Mouse (Mus musculus) forebrain, postnatal 0 days (tissue): Measurements from ENCODE around the gene Sp100. TPM values are rescaled to one million over a fixed set of nuclear protein-coding genes. Genes with fewer than 3 reads are reported as not detected.

Experiments
- ATAC-seq: fragments of 200-750 bp; cut with Nextera tagmentation; 2 replicates; pipeline ENCODE4 v1.8.0; 2017; ENCODE audit warnings: mild to moderate bottlenecking, moderate library complexity
- DNase-seq: peaks from one replicate; pipeline ENCODE4 v3.0.0-alpha.2; 2015
- H3K27ac ChIP-seq: fragments of 300-500 bp; sonication (generic); 2 replicates; pipeline ENCODE4 v1.5.1; 2014; ENCODE audit warnings: low read depth, mild to moderate bottlenecking, antibody characterized with exemption, low read length, moderate library complexity, mixed read lengths
- H3K27me3 ChIP-seq: fragments of 300-500 bp; sonication (generic); 2 replicates; pipeline ENCODE4 v1.6.1; 2014; ENCODE audit warnings: mild to moderate bottlenecking, low read length, mixed read lengths; ENCODE audit not compliant: insufficient read depth
- H3K36me3 ChIP-seq: fragments of 300-500 bp; sonication (generic); 2 replicates; pipeline ENCODE4 v1.6.1; 2014; ENCODE audit warnings: mild to moderate bottlenecking, moderate library complexity; ENCODE audit not compliant: insufficient read depth
- H3K4me1 ChIP-seq: fragments of 300-500 bp; sonication (generic); 2 replicates; pipeline ENCODE4 v1.6.1; 2014; ENCODE audit warnings: antibody characterized with exemption; ENCODE audit not compliant: insufficient read depth
- H3K4me2 ChIP-seq: fragments of 300-500 bp; sonication (generic); 2 replicates; pipeline ENCODE4 v1.6.1; 2014; ENCODE audit warnings: low read depth, mild to moderate bottlenecking, moderate library complexity
- H3K4me3 ChIP-seq: fragments of 300-500 bp; sonication (generic); 2 replicates; pipeline ENCODE4 v1.5.1; 2014; ENCODE audit warnings: low read depth, low read length, mixed read lengths
- H3K9ac ChIP-seq: fragments of 300-500 bp; sonication (generic); 2 replicates; pipeline ENCODE4 v1.6.1; 2014; ENCODE audit warnings: mild to moderate bottlenecking
- H3K9me3 ChIP-seq: fragments of 300-500 bp; sonication (generic); 2 replicates; pipeline ENCODE4 v1.6.1; 2016; ENCODE audit warnings: low read length
- CTCF ChIP-seq: sonication (generic); IDR thresholded peaks from 2 replicates; pipeline ENCODE4 v1.5.1; 2016; ENCODE audit warnings: antibody characterized with exemption, control low read depth, low read depth
- WGBS: fragments of 180-500 bp; shearing (Covaris S2); extraction: QIAGEN DNeasy Blood & Tissue Kit; methylation state at CpG from one replicate; pipeline ENCODE4 v1.1.7; 2014; 5-methylcytosine and 5-hydroxymethylcytosine counted together
- polyA plus RNA-seq: library from polyadenylated mRNA; unstranded; fragments of >200 nt; fragmentation: Nextera tagmentation; extraction: Ambion mirVana; gene quantifications from 2 replicates; pipeline ENCODE4 v1.2.1, GENCODE M21; 2015
- total RNA-seq: library from RNA; depleted of rRNA; stranded (reverse); fragments of >200 nt; gene quantifications from 2 replicates; pipeline ENCODE4 v1.2.3, GENCODE M21; 2014

The Sp100 gene
- total and polyA plus RNA-seq, 2 experiments from 2014 or later = 0.95 to 1.1 TPM

DNA sequence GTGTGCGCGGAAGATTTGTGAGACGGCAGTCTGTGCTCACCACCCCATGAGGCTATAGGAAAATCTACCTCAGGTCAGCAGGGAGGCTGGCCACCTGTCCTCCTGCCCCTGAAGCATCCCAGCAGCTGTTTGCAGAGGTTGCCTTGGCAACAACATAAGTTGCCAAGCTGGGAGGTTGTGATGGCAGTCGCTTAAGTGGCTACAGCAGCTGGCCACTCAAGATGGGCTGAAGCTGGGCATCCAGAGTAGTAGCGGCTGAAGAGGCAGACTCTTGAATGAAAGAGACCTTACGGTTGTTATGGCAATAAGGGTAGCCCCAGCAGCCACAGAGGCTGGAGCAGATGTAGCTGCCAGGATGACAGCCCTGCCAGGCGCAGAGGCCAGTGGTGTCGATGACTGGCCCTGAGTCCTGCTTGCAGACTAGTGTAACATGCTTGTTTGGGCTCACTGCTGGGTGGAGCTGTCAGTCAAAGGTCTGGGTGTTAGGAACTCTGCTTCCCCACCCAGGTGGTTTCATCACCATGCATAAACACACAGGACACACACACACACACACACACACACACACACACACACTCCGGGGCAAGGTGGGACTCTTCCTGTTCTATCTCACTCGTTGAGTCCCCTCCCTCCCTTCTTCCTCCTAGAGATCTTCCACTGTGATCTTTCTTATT, 70.6 kb downstream of the Sp100 start:
- H3K4me3 ChIP-seq = no peak overlapping the region
- WGBS = 62% methylated on average over 10 of the region's 10 CpGs
- no peaks in the 10 kb centered on the region for H3K27me3 ChIP-seq
- no peaks in the 10 kb centered on the region for H3K36me3 ChIP-seq
- H3K4me1 ChIP-seq = no peaks in the 10 kb centered on the region
- H3K9me3 ChIP-seq = no peaks in the 10 kb centered on the region
- ATAC-seq = peak; percentile 84
- TF ChIP-seq CTCF = no peak
- H3K9ac ChIP-seq = no peak overlapping the region
- peak; percentile 34 for DNase-seq
- H3K27ac ChIP-seq = no peak overlapping the region
- H3K4me2 ChIP-seq = no peak overlapping the region

DNA sequence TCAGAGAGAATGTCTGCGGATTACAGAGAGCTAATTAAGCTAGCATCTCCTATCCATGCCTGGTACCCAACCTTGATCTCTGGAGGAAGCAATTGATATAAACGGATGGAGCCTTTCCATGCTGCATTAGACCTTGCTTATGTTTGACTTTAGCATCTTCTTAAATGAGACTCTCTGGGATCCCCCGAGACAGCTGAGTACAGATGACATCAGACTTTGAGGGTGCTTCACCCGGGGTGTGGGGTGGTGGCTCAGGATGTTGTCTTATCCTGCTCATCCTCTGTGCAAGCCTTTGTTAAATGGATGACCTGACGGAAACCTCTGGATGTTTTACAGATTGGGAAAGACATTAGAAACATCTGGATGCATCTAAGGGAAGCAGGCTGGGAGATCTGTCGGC, 80.7 kb downstream of the Sp100 start:
- no peaks in the 10 kb centered on the region for H3K9me3 ChIP-seq
- H3K9ac ChIP-seq = no peak overlapping the region
- H3K4me2 ChIP-seq = no peak overlapping the region
- ATAC-seq = no peak
- H3K27ac ChIP-seq = no peak overlapping the region
- no peak for DNase-seq
- H3K36me3 ChIP-seq = no peaks in the 10 kb centered on the region
- WGBS = 86% methylated on average over 6 of the region's 6 CpGs
- no peaks in the 10 kb centered on the region for H3K4me1 ChIP-seq
- no peaks in the 10 kb centered on the region for H3K27me3 ChIP-seq
- H3K4me3 ChIP-seq = no peak overlapping the region
- no peak for TF ChIP-seq CTCF

DNA sequence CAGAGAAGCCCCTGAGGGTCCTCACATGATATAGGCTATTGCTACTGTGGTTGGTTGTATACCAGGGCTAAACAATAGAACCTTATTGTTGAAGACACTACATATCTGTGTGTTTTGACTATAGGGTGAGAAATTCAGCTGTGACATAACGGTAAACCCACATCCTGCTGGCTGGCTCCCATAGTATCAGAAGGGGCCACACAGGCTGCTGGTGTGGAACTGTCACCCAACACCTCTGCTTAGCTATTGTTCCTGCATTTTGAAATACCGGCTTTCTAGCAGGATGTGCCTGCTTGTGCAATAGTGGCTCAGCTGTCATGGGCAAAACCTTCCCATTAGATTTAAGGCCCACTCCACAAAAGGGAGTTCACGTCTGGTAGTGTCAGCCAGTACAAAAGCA, 82.8 kb downstream of the Sp100 start:
- no peak for TF ChIP-seq CTCF
- Histone ChIP-seq H3K27me3 (no peaks in the 10 kb centered on the region), H3K9me3 (no peaks in the 10 kb centered on the region), H3K9ac (no peak overlapping the region), H3K4me3 (no peak overlapping the region), H3K36me3 (no peaks in the 10 kb centered on the region), H3K4me2 (no peak overlapping the region), H3K4me1 (no peaks in the 10 kb centered on the region), H3K27ac (no peak overlapping the region)
- WGBS = 90% methylated on average over 3 of the region's 3 CpGs
- DNase-seq (no peak), ATAC-seq (no peak)

DNA sequence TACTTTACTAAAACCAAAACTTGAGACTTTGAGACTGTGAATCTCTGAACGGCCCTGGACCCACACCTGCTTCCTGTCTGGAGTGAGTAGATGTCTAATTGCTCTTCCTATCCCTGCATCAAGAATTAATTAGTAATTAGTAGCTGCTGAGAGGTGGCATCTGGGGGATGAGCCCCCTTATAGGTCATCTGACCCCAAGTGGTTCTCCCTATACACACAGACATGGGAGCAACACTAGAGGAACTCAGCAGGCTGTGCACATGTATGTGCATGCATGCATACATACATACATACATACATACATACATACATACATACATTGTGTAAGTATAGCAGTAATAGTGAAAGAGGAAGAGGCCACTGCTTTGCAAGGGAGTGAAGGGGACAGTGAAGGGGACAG, 84.7 kb downstream of the Sp100 start:
- TF ChIP-seq CTCF = no peak
- H3K4me2 ChIP-seq = no peak overlapping the region
- H3K27ac ChIP-seq = no peak overlapping the region
- H3K4me1 ChIP-seq = no peaks in the 10 kb centered on the region
- no peaks in the 10 kb centered on the region for H3K36me3 ChIP-seq
- no peak overlapping the region for H3K4me3 ChIP-seq
- WGBS = 78% methylated on average over 1 of the region's 1 CpGs
- DNase-seq (no peak), ATAC-seq (no peak)
- H3K9me3 ChIP-seq = no peaks in the 10 kb centered on the region
- H3K27me3 ChIP-seq = no peaks in the 10 kb centered on the region
- no peak overlapping the region for H3K9ac ChIP-seq

DNA sequence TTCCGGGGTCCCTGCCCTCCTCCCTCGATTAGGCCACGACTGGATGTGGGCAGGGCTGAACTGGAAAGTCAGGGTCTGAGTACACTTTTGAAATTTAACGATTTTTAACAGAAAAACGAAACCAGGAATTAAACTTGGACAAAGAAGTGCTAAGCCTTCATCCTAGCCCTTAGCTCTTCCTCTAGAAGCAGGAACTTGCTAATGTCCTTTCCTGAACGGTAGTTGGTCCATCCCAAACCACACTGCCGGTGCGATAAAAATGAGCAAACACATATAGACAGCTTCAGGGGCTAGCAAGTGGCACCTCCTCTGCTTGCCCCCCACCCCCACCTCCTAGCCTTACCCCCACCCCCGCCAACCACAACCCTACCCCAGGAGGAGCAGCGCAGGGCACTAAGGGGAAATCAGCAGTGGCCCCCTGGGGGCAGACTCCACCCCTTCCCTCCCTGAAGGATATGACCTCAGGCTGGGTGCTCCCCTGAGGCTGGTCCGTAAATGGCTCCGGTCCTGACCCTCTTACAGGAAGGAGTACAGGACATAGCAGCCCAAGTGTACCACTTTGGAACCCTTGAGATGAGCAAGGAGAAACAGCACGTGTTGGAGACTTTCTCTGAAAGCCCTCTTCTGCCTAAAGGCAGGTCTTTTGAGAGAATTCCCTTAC, 85.8 kb downstream of the Sp100 start:
- TF ChIP-seq CTCF = no peak
- Histone ChIP-seq H3K27me3 (no peaks in the 10 kb centered on the region), H3K9me3 (no peaks in the 10 kb centered on the region), H3K27ac (no peak overlapping the region), H3K36me3 (no peaks in the 10 kb centered on the region), H3K9ac (no peak overlapping the region), H3K4me1 (no peaks in the 10 kb centered on the region), H3K4me3 (no peak overlapping the region), H3K4me2 (no peak overlapping the region)
- DNase-seq (no peak), ATAC-seq (no peak)
- 81% methylated on average over 13 of the region's 13 CpGs for WGBS

DNA sequence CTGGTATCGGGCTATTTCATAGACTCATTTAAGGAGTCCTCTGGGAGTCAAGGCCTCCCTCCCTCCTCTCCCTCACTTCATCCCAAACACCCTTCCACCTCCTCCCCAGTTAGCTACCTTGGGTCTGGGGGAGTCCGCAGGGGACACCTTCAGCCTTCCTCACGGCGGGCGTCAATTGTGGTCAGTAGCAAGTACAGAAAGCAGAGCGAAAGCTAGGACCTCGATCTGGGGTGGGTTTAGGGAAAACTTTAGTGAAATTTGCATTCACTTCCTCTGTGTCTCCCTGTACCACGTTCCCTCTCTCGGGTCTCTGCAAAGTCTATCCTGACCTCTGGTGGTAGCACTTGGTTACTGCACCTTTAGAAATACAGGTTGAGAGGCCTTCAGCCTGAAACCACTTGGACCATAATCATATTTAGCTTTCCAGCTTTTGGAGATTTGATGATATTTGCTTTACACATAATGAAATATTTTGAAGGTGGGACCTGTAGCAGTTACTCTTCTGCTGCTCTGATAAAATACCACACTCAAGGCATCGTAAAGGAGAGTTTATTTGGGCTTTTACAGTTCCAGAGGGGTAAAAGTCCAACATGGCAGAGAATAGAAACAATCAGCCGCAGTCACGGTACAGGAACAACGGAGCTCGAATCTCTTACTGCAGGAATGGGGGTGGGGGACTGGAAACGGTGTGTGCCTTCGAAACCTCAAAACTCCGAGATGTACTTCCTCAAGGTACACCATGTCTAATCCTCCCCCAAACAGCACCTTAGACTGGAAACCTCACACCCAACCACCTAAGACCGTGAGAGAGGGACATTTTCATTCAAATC, 86.8 kb downstream of the Sp100 start:
- 41% methylated on average over 18 of the region's 18 CpGs for WGBS
- Histone ChIP-seq H3K4me3 (no peak overlapping the region), H3K9ac (no peak overlapping the region), H3K9me3 (no peaks in the 10 kb centered on the region), H3K27ac (no peak overlapping the region), H3K36me3 (no peaks in the 10 kb centered on the region), H3K4me2 (no peak overlapping the region; the same call in 1 of the 2 replicates), H3K27me3 (no peaks in the 10 kb centered on the region), H3K4me1 (no peaks in the 10 kb centered on the region)
- peak; percentile 79 for DNase-seq
- ATAC-seq = peak; percentile 82
- peak; percentile 93 for TF ChIP-seq CTCF

DNA sequence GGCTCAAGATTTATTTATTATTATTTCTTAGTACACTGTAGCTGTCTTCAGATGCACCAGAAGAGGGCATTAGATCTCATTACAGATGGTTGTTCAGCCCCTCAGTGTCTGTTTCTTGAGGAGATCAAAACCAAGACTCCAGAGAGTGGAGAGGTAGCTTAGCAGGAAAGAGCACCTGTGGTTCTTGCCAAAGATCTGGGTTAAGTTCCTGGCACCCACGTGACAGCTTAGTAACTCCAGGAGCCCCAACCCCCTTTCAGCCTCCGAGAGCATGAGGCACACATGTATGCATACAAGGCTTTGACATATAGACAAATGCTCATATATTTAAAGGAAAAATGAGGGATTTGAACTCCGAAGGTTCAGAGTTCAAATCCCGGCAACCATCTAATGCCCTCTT, 89.2 kb downstream of the Sp100 start:
- no peak overlapping the region for H3K27ac ChIP-seq
- H3K4me3 ChIP-seq = no peak overlapping the region
- H3K27me3 ChIP-seq = no peaks in the 10 kb centered on the region
- no peak overlapping the region for H3K9ac ChIP-seq
- H3K4me2 ChIP-seq = no peak overlapping the region
- DNase-seq (no peak), ATAC-seq (no peak)
- 94% methylated on average over 4 of the region's 4 CpGs for WGBS
- no peaks in the 10 kb centered on the region for H3K36me3 ChIP-seq
- no peak for TF ChIP-seq CTCF
- H3K4me1 ChIP-seq = no peaks in the 10 kb centered on the region
- no peaks in the 10 kb centered on the region for H3K9me3 ChIP-seq
